Mouse (Mus musculus) CD4-positive, CD25-positive, alpha-beta regulatory T cell, adult 9 weeks (primary cell): ENCODE results near the gene Sft2d1. TPM values are rescaled to one million over a fixed set of nuclear protein-coding genes. Genes with fewer than 3 reads are reported as not detected.

Experiments used
- polyA plus RNA-seq: library from polyadenylated mRNA; unstranded; fragments of 100-300 nt; shearing (Covaris generic); gene quantifications from one replicate; pipeline ENCODE4 v1.2.1, GENCODE M21; 2017

Sft2d1 gene
- polyA plus RNA-seq = 209 TPM

GRCm38 (mm10) chr17:8310838-8311614 is at the start of gene Sft2d1:
Gene Sft2d1, plus strand, starts transcription at chr17:8311102.

GRCm38 (mm10) chr17:8282821-8283525 is 27.9 kb upstream of the Sft2d1 start, which contains the start of gene Mpc1:
Gene Mpc1, plus strand, starts transcription at chr17:8282904.

GRCm38 (mm10) chr17:8337159-8337558 is 26.3 kb downstream of the Sft2d1 start, which contains the start of gene Prr18:
Gene Prr18, plus strand, starts transcription at chr17:8337459.

GRCm38 (mm10) chr17:8355692-8356091 is 44.8 kb downstream of the Sft2d1 start, which contains the start of gene T2:
Gene T2, plus strand, starts transcription at chr17:8355992.

Other genes with a start within 250 kb of the Sft2d1 start
- not detected for gene Gm49673, start 163.3 kb upstream of the Sft2d1 start, polyA plus RNA-seq
- 23.2 TPM for gene Rnaset2a, start 163.0 kb upstream of the Sft2d1 start, polyA plus RNA-seq
- gene Fgfr1op, start 145.6 kb upstream of the Sft2d1 start, polyA plus RNA-seq = 34.0 TPM
- gene Ccr6, start 75.1 kb upstream of the Sft2d1 start, polyA plus RNA-seq = 52.0 TPM
- gene Mpc1, start 28.2 kb upstream of the Sft2d1 start, polyA plus RNA-seq = 187 TPM
- gene Prr18, start 26.4 kb downstream of the Sft2d1 start, polyA plus RNA-seq = 0.11 TPM
- gene T2, start 44.9 kb downstream of the Sft2d1 start, polyA plus RNA-seq = not detected
- gene T, start 123.3 kb downstream of the Sft2d1 start, polyA plus RNA-seq = not detected
- not detected for gene Pde10a, start 214.3 kb downstream of the Sft2d1 start, polyA plus RNA-seq